ENCODE assay signal across 8 mouse cellular contexts in genomic region chr11:69836703-69837576, GRCm38 (mm10). TPM values are rescaled to one million over a fixed set of nuclear protein-coding genes. Genes with fewer than 3 reads are reported as not detected.
DNase-seq lines count a peak whose midpoint lies in the region; ATAC-seq and TF ChIP-seq lines count a peak whose summit lies in the region.

No protein-coding gene starts in this region.

- peak overlapping the region; percentile 92 for H3K27ac ChIP-seq in lung, embryonic 14.5 days (ENCODE audit: low read depth)
- H3K27ac ChIP-seq in forebrain, embryonic 16.5 days (ENCODE audit: low read length), result peak overlapping the region; percentile 90
- peak overlapping the region; percentile 97 for H3K27ac ChIP-seq in hindbrain, embryonic 12.5 days
- peak overlapping the region; percentile 98 for H3K27ac ChIP-seq in midbrain, embryonic 16.5 days (ENCODE audit: low read length)

- intact Hi-C loops in left cerebral cortex, postnatal 25 days (cut with DNase I), result loop anchor here (2.0 kb wide), 3 partner anchors 34 to 78 kb away; partner anchors contain the start of gene Polr2a

- H3K36me3 ChIP-seq in lung, embryonic 14.5 days (ENCODE audit: insufficient read depth), result peaks cover 21% of the 10 kb centered on the region
- H3K36me3 ChIP-seq in forebrain, embryonic 16.5 days (ENCODE audit: control insufficient read depth, insufficient read depth), result peaks cover 7% of the 10 kb centered on the region; the same call in 1 of the 2 replicates
- H3K36me3 ChIP-seq in hindbrain, embryonic 12.5 days, result peaks cover 20% of the 10 kb centered on the region
- H3K36me3 ChIP-seq in midbrain, embryonic 16.5 days (ENCODE audit: control insufficient read depth, insufficient read depth, low read length), result peaks cover 7% of the 10 kb centered on the region

- peak overlapping the region; percentile 74 for H3K9ac ChIP-seq in lung, embryonic 14.5 days
- H3K9ac ChIP-seq in forebrain, embryonic 16.5 days (replicated peaks; ENCODE audit: low read depth, low read length), result peak overlapping the region; percentile 92
- peak overlapping the region; percentile 98 for H3K9ac ChIP-seq in hindbrain, embryonic 12.5 days
- H3K9ac ChIP-seq in midbrain, embryonic 16.5 days (ENCODE audit: low read depth, low read length), result peak overlapping the region; percentile 99

- DNase-seq in lung, embryonic 14.5 days, result peak; percentile 72
- DNase-seq in lung, postnatal 14 days, result no peak
- DNase-seq in brain, adult 2 months (ENCODE audit: low read depth, low spot score), result peak; percentile 51
- peak; percentile 42 to 43 for DNase-seq in left cerebral cortex, postnatal 25 days (ENCODE audit: low spot score in 2 of 2)

- H3K4me2 ChIP-seq in lung, embryonic 14.5 days, result peak overlapping the region; percentile 75
- H3K4me2 ChIP-seq in forebrain, embryonic 16.5 days (ENCODE audit: low read length), result peak overlapping the region; percentile 93
- peak overlapping the region; percentile 97 for H3K4me2 ChIP-seq in hindbrain, embryonic 12.5 days (replicated peaks)
- H3K4me2 ChIP-seq in midbrain, embryonic 16.5 days (ENCODE audit: low read length), result peak overlapping the region; percentile 97

- WGBS in lung, embryonic 14.5 days, result 1% methylated on average over 52 of the region's 52 CpGs
- WGBS in forebrain, embryonic 16.5 days, result under 1% methylated on average over 43 of the region's 52 CpGs
- 2% methylated on average over 38 of the region's 52 CpGs for WGBS in hindbrain, embryonic 12.5 days
- under 1% methylated on average over 37 of the region's 52 CpGs for WGBS in midbrain, embryonic 16.5 days

- H3K27me3 ChIP-seq in lung, embryonic 14.5 days (ENCODE audit: insufficient read depth, low read length), result peaks cover 14% of the 10 kb centered on the region; the same call in 1 of the 2 replicates
- H3K27me3 ChIP-seq in forebrain, embryonic 16.5 days (replicated peaks; ENCODE audit: control insufficient read depth, insufficient read depth, low read length), result no peaks in the 10 kb centered on the region
- H3K27me3 ChIP-seq in hindbrain, embryonic 12.5 days, result peaks cover 12% of the 10 kb centered on the region; the same call in 1 of the 2 replicates
- no peaks in the 10 kb centered on the region for H3K27me3 ChIP-seq in midbrain, embryonic 16.5 days (ENCODE audit: control insufficient read depth, insufficient read depth, low read depth, low read length)

- TF ChIP-seq CTCF in lung, embryonic 14.5 days (IDR thresholded peaks at IDR 0.05; ENCODE audit: low read depth), result no peak

- peaks cover 19% of the 10 kb centered on the region; the same call in 1 of the 2 replicates for H3K4me1 ChIP-seq in lung, embryonic 14.5 days (ENCODE audit: insufficient read depth)
- peaks cover 41% of the 10 kb centered on the region for H3K4me1 ChIP-seq in forebrain, embryonic 16.5 days (replicated peaks; ENCODE audit: control insufficient read depth, insufficient read depth, low read length)
- H3K4me1 ChIP-seq in hindbrain, embryonic 12.5 days, result peaks cover 40% of the 10 kb centered on the region
- peaks cover 30% of the 10 kb centered on the region for H3K4me1 ChIP-seq in midbrain, embryonic 16.5 days (ENCODE audit: control insufficient read depth, insufficient read depth, low read length)

- ATAC-seq in lung, embryonic 14.5 days (ENCODE audit: insufficient read depth), result peak; percentile 3; the same call in 1 of the 2 replicates
- no peak; the same call in 1 of the 2 replicates for ATAC-seq in forebrain, embryonic 16.5 days
- peak; percentile 12 for ATAC-seq in hindbrain, embryonic 12.5 days (ENCODE audit: low FRiP score)
- peak; percentile 15 for ATAC-seq in midbrain, embryonic 16.5 days
- no peak for ATAC-seq in megakaryocyte-erythroid progenitor cell, adult 5-6 weeks (replicated peaks; ENCODE audit: low FRiP score, low TSS enrichment, poor library complexity, severe bottlenecking)

- no peaks in the 10 kb centered on the region for H3K9me3 ChIP-seq in lung, embryonic 14.5 days (ENCODE audit: low read depth, low read length)
- H3K9me3 ChIP-seq in forebrain, embryonic 16.5 days (ENCODE audit: control insufficient read depth, low read length), result no peaks in the 10 kb centered on the region
- no peaks in the 10 kb centered on the region for H3K9me3 ChIP-seq in hindbrain, embryonic 12.5 days (replicated peaks)
- no peaks in the 10 kb centered on the region for H3K9me3 ChIP-seq in midbrain, embryonic 16.5 days (replicated peaks; ENCODE audit: control insufficient read depth, low read length, poor library complexity, severe bottlenecking)

- H3K4me3 ChIP-seq in lung, embryonic 14.5 days (ENCODE audit: low read depth, low read length), result peak overlapping the region; percentile 73
- H3K4me3 ChIP-seq in forebrain, embryonic 16.5 days (replicated peaks; ENCODE audit: low read length), result peak overlapping the region; percentile 79
- peak overlapping the region; percentile 88 for H3K4me3 ChIP-seq in hindbrain, embryonic 12.5 days
- H3K4me3 ChIP-seq in midbrain, embryonic 16.5 days (ENCODE audit: low read depth, low read length), result peak overlapping the region; percentile 94

RNA-seq across cellular contexts. Expression of gene Nlgn2, which starts 0.6 kb away (rescaled TPM):
- polyA plus RNA-seq in lung, embryonic 14.5 days (2014; fragmentation: Nextera tagmentation; extraction: Ambion mirVana), result 6.6 and 7.8 TPM in 2 replicates
- 18.7 and 22.8 TPM in 2 replicates for polyA plus RNA-seq in forebrain, embryonic 16.5 days (2015; fragmentation: Nextera tagmentation; extraction: Ambion mirVana)
- polyA plus RNA-seq in hindbrain, embryonic 12.5 days (2016; fragmentation: Nextera tagmentation; extraction: Ambion mirVana), result 14.7 and 14.9 TPM in 2 replicates
- 100 to 1,000 TPM; 233 to 248 TPM for total RNA-seq in left cerebral cortex, postnatal 25 days (2021)
- polyA plus RNA-seq in midbrain, embryonic 16.5 days (2015; fragmentation: Nextera tagmentation; extraction: Ambion mirVana), result 20.6 and 21.5 TPM in 2 replicates
- 7.9 and 8.3 TPM in 2 replicates for total RNA-seq in megakaryocyte-erythroid progenitor cell, adult 5-6 weeks (2014; fragmentation: Nextera tagmentation)
- total RNA-seq in megakaryocyte-erythroid progenitor cell, adult 5-6 weeks (2017), result 2.9 and 3.8 TPM in 2 replicates

RNA-seq across cellular contexts. Expression of gene Tmem256, which starts 1.4 kb away (rescaled TPM):
- 443 and 457 TPM in 2 replicates for polyA plus RNA-seq in lung, embryonic 14.5 days (2014; fragmentation: Nextera tagmentation; extraction: Ambion mirVana)
- 254 and 272 TPM in 2 replicates for polyA plus RNA-seq in forebrain, embryonic 16.5 days (2015; fragmentation: Nextera tagmentation; extraction: Ambion mirVana)
- 268 and 314 TPM in 2 replicates for polyA plus RNA-seq in hindbrain, embryonic 12.5 days (2016; fragmentation: Nextera tagmentation; extraction: Ambion mirVana)
- 100 to 1,000 TPM; 129 to 134 TPM for total RNA-seq in left cerebral cortex, postnatal 25 days (2021)
- polyA plus RNA-seq in midbrain, embryonic 16.5 days (2015; fragmentation: Nextera tagmentation; extraction: Ambion mirVana), result 271 and 312 TPM in 2 replicates
- total RNA-seq in megakaryocyte-erythroid progenitor cell, adult 5-6 weeks (2014; fragmentation: Nextera tagmentation), result 166 and 210 TPM in 2 replicates
- total RNA-seq in megakaryocyte-erythroid progenitor cell, adult 5-6 weeks (2017), result 64.8 and 66.7 TPM in 2 replicates

RNA-seq across cellular contexts. Expression of gene Plscr3, which starts 9.2 kb away (rescaled TPM):
- 115 and 118 TPM in 2 replicates for polyA plus RNA-seq in lung, embryonic 14.5 days (2014; fragmentation: Nextera tagmentation; extraction: Ambion mirVana)
- 55.0 and 57.7 TPM in 2 replicates for polyA plus RNA-seq in forebrain, embryonic 16.5 days (2015; fragmentation: Nextera tagmentation; extraction: Ambion mirVana)
- 74.9 and 87.3 TPM in 2 replicates for polyA plus RNA-seq in hindbrain, embryonic 12.5 days (2016; fragmentation: Nextera tagmentation; extraction: Ambion mirVana)
- 10 to 100 TPM; 15.6 to 19.2 TPM for total RNA-seq in left cerebral cortex, postnatal 25 days (2021)
- polyA plus RNA-seq in midbrain, embryonic 16.5 days (2015; fragmentation: Nextera tagmentation; extraction: Ambion mirVana), result 46.3 and 48.1 TPM in 2 replicates
- 54.7 and 61.3 TPM in 2 replicates for total RNA-seq in megakaryocyte-erythroid progenitor cell, adult 5-6 weeks (2014; fragmentation: Nextera tagmentation)
- total RNA-seq in megakaryocyte-erythroid progenitor cell, adult 5-6 weeks (2017), result 14.5 and 14.8 TPM in 2 replicates

RNA-seq across cellular contexts. Expression of gene Spem1, which starts 15.0 kb away (rescaled TPM):
- polyA plus RNA-seq in lung, embryonic 14.5 days (2014; fragmentation: Nextera tagmentation; extraction: Ambion mirVana), result not detected in 2 replicates
- 0.72 and 0.75 TPM in 2 replicates for polyA plus RNA-seq in forebrain, embryonic 16.5 days (2015; fragmentation: Nextera tagmentation; extraction: Ambion mirVana)
- polyA plus RNA-seq in hindbrain, embryonic 12.5 days (2016; fragmentation: Nextera tagmentation; extraction: Ambion mirVana), result 0.21 and 0.46 TPM in 2 replicates
- under 1 TPM in 1 of 2 experiments, not detected in 1; 0.43 TPM for total RNA-seq in left cerebral cortex, postnatal 25 days (2021)
- 0.24 and 0.68 TPM in 2 replicates for polyA plus RNA-seq in midbrain, embryonic 16.5 days (2015; fragmentation: Nextera tagmentation; extraction: Ambion mirVana)
- total RNA-seq in megakaryocyte-erythroid progenitor cell, adult 5-6 weeks (2014; fragmentation: Nextera tagmentation), result not detected in 2 replicates
- total RNA-seq in megakaryocyte-erythroid progenitor cell, adult 5-6 weeks (2017), result not detected in 2 replicates

RNA-seq across cellular contexts. Expression of gene Spem2, which starts 18.7 kb away (rescaled TPM):
- polyA plus RNA-seq in lung, embryonic 14.5 days (2014; fragmentation: Nextera tagmentation; extraction: Ambion mirVana), result not detected in 2 replicates
- polyA plus RNA-seq in forebrain, embryonic 16.5 days (2015; fragmentation: Nextera tagmentation; extraction: Ambion mirVana), result not detected in 2 replicates
- 0.14 TPM in 1 of 2 replicates, not detected in the other for polyA plus RNA-seq in hindbrain, embryonic 12.5 days (2016; fragmentation: Nextera tagmentation; extraction: Ambion mirVana)
- not detected for total RNA-seq in left cerebral cortex, postnatal 25 days (2021)
- polyA plus RNA-seq in midbrain, embryonic 16.5 days (2015; fragmentation: Nextera tagmentation; extraction: Ambion mirVana), result not detected in 2 replicates
- not detected in 2 replicates for total RNA-seq in megakaryocyte-erythroid progenitor cell, adult 5-6 weeks (2014; fragmentation: Nextera tagmentation)
- total RNA-seq in megakaryocyte-erythroid progenitor cell, adult 5-6 weeks (2017), result not detected in 2 replicates

Comparison
In these comparisons a context has a peak if more than half of its experiments do, and no peak if none do; other contexts are left out.
1. ATAC-seq: peak in lung, embryonic 14.5 days (single experiment), hindbrain, embryonic 12.5 days (single experiment) and midbrain, embryonic 16.5 days (single experiment); none in forebrain, embryonic 16.5 days (single experiment) and megakaryocyte-erythroid progenitor cell, adult 5-6 weeks (single experiment).
2. Peak in every context shown above with its lines, with median percentiles within 50 percentile points of each other: H3K27ac ChIP-seq, H3K4me2 ChIP-seq, H3K4me3 ChIP-seq and H3K9ac ChIP-seq.